Mouse (Mus musculus) R1 (cell line): ENCODE results near the gene Ppp5c.

Experiments used
- DNase-seq: peaks from one replicate; pipeline ENCODE4 v3.0.0-alpha.2; 2018; ENCODE audit warnings: low read depth, low spot score

Gene Ppp5c

DNA sequence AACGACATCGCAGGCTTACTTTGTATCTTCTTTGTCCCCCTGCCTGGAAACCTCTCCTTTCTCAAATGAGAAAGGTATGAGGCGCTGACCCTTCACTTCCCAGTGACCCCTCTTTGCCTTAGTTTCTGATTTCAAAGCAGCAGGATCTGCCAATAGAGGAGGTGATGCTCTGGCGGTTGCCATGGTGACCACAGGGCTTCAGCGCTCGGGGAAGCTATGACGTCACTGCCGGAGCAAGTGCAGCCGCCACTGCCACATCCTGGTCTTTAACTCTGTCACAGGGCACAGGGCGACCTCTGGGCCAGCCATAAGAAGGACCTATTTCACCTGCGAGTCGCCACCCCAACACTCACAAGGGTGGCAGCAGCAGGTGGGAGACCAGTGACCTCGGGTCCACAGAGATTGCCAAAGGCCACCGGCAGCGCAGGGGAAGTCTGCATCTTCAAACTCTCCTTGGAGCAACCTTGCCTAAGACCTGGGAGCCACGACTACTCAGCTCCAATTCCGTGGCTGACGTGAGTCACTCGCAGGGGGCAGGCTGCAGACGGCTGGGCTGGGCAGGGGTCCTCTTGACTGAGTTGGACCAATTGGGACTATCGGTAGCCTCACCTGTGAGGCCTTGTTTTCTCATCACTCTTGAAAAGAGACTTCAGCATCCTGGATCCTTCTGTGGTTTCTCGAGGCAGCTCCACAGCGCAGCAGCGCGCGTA, 44.7 kb downstream of the Ppp5c start, which contains the start of gene Gm42372:
Gene Gm42372, plus strand, starts transcription at position 228 of the 710 bp plus-strand sequence.
- DNase-seq = peak; percentile 78

DNA sequence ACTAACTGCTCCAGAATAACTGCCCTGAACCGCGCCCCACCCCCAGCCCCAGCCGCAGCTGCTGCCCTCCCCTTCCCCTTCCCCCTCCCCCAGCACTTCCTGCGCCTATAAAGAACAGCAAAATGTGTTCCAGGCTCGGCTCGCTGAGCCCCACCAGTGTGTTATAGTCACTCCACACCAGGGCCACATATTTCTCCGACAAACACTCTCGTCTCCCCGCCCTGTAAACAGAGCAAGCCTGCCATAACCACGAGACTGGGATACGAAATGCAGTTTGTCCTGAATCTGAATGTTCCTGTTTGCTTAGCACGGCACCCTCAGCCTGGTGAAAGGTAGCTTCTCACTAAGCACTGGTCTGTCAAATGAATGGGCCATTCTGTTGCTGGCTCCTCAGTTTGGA, 47.4 kb downstream of the Ppp5c start:
- peak; percentile 47 for DNase-seq

DNA sequence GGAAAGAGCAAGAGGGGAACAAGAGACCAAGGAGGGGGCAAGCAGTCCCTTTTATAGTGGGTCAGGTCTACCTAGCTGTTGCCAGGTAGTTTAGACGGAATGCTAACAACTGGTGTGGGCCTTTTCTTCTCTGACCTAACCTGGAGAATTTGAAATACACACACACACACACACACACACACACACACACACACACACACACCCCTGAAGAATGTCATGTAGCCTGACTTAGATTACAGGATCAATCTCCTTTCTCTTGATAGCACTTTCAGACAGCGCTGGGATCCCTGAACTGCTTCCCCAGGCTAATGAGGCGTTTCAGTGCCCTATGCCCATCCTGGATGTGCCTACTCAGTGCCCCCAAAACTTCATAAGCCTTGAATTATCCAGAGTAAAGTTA, 49.1 kb downstream of the Ppp5c start:
- no peak for DNase-seq

DNA sequence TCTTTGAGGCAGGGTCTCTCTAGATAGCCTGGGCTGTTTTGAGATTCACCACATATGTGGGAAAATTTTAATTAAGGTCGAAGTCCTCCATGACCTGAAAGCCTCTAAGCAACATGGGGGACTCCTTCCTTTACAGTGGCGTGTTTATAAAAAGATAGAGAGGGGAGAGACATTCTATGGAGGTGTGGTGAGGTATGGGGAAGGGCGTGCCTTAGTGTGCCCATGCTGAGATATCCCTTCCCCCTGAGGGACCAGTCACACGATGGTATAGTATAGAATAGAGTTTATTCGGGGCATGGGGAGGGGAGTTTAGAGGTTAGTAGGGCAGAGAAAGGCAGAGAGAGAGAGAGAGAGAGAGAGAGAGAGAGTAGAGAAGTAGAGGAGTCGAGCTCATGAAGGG, 49.6 kb downstream of the Ppp5c start:
- no peak for DNase-seq

DNA sequence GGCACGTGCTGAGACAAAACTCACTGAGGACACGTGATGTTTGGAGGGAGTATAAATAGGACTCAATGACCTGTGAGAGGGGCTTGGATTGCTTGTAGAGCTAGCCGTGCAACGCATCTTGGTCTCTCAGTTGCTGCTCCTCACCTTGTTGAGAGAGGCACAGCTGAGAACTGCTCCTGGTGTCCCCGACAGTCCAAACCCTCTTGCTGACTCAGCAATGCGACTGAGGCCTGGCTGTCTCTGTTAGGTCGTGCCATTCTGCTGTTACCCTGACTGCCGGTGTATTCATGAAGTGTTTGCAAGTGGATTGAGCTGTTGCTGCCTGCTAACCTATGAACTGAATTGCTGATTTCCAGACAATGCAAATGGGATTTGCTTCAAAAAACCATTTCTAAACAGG, 51.4 kb downstream of the Ppp5c start:
- no peak for DNase-seq

DNA sequence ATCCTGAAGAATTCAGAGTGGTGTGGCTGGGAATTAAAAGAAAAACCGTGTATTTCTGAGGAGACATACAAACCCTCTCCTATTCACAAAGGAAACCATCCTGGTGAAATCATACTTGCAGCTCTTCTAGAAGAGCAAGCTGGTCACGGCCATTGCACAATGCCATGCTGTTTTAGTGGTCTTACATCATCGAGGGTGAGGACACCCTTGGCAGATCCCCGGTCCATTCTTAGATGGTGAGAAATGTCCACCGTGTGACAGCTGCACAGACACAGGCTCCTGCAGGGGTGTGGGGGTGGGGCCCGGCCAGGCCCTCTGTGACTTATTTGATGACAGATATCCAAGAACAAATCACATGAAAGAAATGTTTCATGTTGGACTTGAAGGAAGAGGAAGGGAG, 53.7 kb downstream of the Ppp5c start:
- DNase-seq = no peak

DNA sequence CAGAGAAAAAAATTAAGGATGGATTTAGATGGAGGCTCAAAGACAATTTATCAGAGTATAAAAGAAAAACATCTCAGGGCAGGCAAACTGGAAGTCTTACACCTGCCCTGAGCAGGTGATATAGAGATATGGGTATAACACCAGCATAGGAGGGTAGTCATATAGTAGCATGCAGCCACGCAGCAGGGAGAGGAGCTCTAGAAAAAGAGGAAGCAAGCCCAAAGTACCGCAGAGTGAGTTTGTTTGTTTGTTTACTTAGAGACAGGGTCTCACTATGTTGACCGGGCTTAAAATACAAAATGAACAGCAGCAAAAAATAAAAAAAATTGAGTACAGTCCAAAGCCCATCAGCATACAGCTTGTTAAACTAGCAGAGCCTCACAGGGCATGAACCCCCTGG, 56.6 kb downstream of the Ppp5c start:
- DNase-seq = no peak

DNA sequence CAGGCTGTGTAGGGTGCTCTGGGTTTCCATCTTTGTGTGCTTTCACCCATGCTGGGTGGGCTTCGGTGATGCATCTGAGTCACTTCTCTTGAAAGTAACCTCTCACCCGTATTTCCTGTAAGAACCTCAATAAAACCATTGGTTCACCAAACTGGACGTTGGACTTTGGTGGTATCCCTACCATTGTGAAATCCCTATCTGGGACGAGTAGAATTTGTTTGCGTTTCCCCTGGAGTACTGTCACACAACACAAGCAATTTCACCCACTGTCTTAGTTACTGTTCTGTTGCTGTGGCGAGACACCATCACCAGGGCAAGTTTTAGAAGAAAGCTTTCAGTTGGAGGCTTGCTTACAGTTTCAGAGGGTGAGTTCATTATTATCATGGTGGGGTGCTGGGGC, 59.3 kb downstream of the Ppp5c start:
- DNase-seq = no peak

DNA sequence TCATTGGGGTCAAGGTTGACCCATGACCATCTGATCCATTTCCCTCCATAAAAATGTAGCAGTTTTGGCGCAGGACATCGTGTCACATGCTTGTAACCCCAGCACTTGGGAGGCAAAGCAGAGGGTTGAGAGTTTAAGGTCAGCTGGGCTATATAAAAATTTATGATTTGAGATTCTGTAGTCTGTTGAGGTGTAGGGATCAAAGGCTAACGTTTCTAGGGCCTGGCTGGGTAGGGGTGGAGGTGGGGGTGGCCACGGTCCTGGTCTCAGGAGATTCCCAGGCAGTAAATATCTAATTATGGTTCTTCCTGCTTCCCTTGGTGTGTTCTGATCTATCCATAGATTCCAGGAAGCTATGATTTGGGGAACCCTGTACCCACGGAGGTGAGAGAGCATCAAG, 66.0 kb downstream of the Ppp5c start:
- DNase-seq = no peak

DNA sequence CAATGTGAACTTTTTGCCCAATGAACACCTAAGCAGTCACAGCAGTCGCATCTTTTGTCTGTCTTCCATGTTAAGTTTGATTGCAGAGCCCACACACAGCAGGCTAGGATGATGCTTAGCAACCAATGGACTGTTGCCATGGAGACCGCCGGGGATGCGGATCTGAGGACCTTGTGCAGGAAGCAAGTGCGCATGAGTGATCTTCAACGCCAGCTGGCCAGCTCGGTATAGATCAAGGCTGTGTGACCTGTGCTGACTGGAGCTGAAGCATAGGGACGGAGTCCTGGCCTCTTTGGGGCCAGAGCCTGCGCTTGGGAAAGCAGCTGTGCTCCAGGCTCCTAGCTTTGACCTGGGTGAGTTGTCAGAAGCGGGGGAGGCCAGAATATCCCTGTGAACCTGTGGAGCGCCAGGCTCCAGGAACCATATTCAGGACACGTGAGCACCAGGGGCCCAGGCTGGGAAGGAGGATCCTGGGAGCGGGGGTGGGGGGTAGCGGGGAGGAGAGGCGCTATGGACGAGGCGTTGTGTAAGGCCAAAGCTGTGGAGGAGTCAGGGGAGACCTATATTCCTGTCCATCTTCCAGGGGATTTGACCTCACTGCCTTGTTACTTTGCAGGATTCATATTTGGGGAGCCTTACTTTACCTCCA, 68.1 kb downstream of the Ppp5c start, which contains the start of gene Pnmal1:
Gene Pnmal1, plus strand, starts transcription at position 141 of the 649 bp plus-strand sequence.
- DNase-seq = peak; percentile 90

DNA sequence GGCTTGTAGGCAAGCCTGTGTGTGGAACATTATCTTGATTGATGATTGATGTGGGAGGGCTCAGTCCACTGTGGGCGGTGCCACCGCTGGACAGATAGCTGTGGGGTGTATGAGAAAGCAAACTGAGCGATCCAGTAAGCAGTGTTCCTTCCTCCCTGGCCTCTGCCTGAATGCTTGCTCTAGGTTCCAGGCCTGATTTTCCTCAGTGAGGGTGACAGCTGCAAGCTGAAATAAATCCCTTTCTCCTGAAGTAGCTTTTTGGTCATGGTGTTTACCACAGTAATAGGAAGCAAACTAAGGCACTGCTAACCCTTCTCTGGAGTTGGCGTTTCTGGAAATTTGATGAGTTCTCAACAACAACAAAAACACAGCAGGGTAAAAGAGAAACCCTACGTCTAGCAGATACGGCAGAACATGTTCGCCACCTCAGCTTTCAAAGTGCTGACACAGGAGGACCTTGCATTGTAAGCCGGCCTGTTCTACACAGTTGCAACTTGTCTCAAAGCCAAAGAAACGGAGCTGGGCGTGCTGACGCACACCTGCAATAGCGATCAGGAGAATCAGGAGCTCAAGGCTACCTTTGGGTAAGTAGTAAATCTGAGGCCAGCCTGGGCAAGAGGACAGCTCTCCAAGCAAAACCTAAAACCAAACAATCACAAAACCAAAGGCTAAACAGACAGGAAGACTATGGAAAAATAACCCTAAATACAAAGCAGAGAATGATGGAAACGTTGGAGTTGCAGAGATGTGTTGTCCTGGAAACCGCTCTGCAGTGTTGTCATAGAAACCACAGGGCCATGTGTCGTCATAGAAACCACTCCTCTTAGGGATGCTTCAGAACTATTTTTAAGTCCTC, 71.1 kb downstream of the Ppp5c start:
- peak; percentile 50 for DNase-seq

DNA sequence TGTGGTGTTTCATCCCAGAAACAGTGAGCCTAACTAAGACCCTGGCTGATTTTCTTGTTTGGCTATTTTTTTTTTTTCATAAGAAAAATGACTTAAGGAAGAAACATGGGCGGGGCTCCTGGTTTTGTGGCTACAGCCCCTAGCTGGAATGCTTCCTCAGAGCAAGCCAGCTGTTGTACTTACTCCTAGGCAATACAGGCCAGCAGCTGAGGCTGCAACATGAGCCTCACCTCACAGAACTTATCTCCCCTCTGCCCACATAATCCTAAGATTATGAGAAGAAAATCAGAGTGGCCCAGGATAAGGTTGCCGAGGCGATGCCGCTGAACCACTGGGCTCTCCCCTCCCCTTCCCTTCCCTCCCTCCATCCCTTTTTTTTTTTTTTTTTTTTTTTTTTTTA, 72.0 kb downstream of the Ppp5c start:
- DNase-seq = no peak
